Mouse (Mus musculus) liver, postnatal 0 days (tissue): Measurements from ENCODE around the gene Grrp1. TPM values are rescaled to one million over a fixed set of nuclear protein-coding genes. Genes with fewer than 3 reads are reported as not detected.
A peak's percentile ranks its signal among the peaks of the same experiment; 100 is the strongest.
"Not testable (repeated sequence)": the region's sequence is repeated elsewhere in the genome, so short reads cannot be mapped to it uniquely, and the experiment has no call there.

Source experiments
- ATAC-seq: fragments of 200-750 bp; cut with Nextera tagmentation; 2 replicates; pipeline ENCODE4 v1.8.0; 2017; ENCODE audit warnings: mild to moderate bottlenecking, moderate library complexity
- DNase-seq: peaks from one replicate; pipeline ENCODE4 v3.0.0-alpha.2; 2016
- H3K27ac ChIP-seq: fragments of 300-500 bp; sonication (generic); 2 replicates; pipeline ENCODE4 v1.5.1; 2014; ENCODE audit warnings: antibody characterized with exemption, moderate library complexity, mild to moderate bottlenecking, low read depth
- H3K27me3 ChIP-seq: fragments of 300-500 bp; sonication (generic); 2 replicates; pipeline ENCODE4 v1.6.1; 2014; ENCODE audit warnings: low read length, control low read depth, mixed read lengths; ENCODE audit not compliant: insufficient read depth
- H3K36me3 ChIP-seq: fragments of 300-500 bp; sonication (generic); replicated peaks from 2 replicates; pipeline ENCODE4 v1.6.1; 2014; ENCODE audit warnings: mild to moderate bottlenecking, control low read depth, low read length, moderate library complexity, mixed read lengths; ENCODE audit not compliant: insufficient read depth
- H3K4me1 ChIP-seq: fragments of 300-500 bp; sonication (generic); 2 replicates; pipeline ENCODE4 v1.6.1; 2014; ENCODE audit warnings: antibody characterized with exemption, mild to moderate bottlenecking, control low read depth; ENCODE audit not compliant: insufficient read depth
- H3K4me2 ChIP-seq: fragments of 300-500 bp; sonication (generic); 2 replicates; pipeline ENCODE4 v1.6.1; 2014; ENCODE audit warnings: low read depth, mild to moderate bottlenecking, low read length, moderate library complexity, mixed read lengths
- H3K4me3 ChIP-seq: fragments of 300-500 bp; sonication (generic); 2 replicates; pipeline ENCODE4 v1.5.1; 2014; ENCODE audit warnings: low read depth, low read length
- H3K9ac ChIP-seq: fragments of 300-500 bp; sonication (generic); replicated peaks from 2 replicates; pipeline ENCODE4 v1.6.1; 2014; ENCODE audit warnings: mild to moderate bottlenecking, moderate library complexity
- H3K9me3 ChIP-seq: fragments of 300-500 bp; sonication (generic); 2 replicates; pipeline ENCODE4 v1.6.1; 2016; ENCODE audit warnings: mild to moderate bottlenecking, control low read depth, low read length, mixed read lengths
- CTCF ChIP-seq: sonication (generic); IDR thresholded peaks from 2 replicates; pipeline ENCODE4 v1.5.1; 2016; ENCODE audit warnings: antibody characterized with exemption, low read depth
- EP300 ChIP-seq: IDR thresholded peaks from 2 replicates; pipeline ENCODE4 v1.6.1; 2016; ENCODE audit warnings: antibody characterized with exemption, low read depth, mild to moderate bottlenecking
- WGBS: fragments of 180-500 bp; shearing (Covaris S2); extraction: QIAGEN DNeasy Blood & Tissue Kit; methylation state at CpG from one replicate; pipeline ENCODE4 v1.1.7; 2014; ENCODE audit not compliant: insufficient replicate concordance; 5-methylcytosine and 5-hydroxymethylcytosine counted together
- polyA plus RNA-seq: library from polyadenylated mRNA; unstranded; fragments of >200 nt; fragmentation: Nextera tagmentation; extraction: Ambion mirVana; gene quantifications from 2 replicates; pipeline ENCODE4 v1.2.1, GENCODE M21; 2015

The Grrp1 gene
- polyA plus RNA-seq, 1 experiment from 2014 or later, result 1.4 TPM

DNA sequence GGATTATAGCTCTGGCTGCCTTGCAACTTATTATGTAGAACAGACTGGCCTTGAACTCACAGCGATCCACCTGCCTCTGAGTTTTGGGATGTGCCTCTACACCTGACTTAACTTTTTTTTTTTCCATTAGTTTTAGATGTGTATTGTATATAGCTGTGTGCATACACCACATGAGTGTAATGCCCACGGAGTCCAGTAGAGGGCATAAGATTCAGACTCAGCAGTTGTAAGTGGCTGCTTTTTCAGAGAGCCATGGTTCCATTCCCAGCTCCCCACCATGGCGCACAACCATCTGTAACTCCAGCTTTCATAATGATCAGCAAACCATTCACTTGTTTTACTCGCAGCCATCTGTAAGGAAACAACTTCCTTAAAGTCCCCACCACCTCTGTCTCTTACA is 42.6 kb upstream of the Grrp1 start:
- no peak overlapping the region for H3K9ac ChIP-seq
- 81% methylated on average over 4 of the region's 4 CpGs for WGBS
- H3K4me1 ChIP-seq, result no peaks in the 10 kb centered on the region
- peaks cover 10% of the 10 kb centered on the region for H3K27me3 ChIP-seq
- H3K4me3 ChIP-seq, result no peak overlapping the region
- ATAC-seq (no peak), DNase-seq (no peak)
- no peak overlapping the region for H3K4me2 ChIP-seq
- H3K9me3 ChIP-seq, result 0 out of 2 replicates have a peak, but pooled peaks cover 2% of the 10 kb centered on the region
- no peaks in the 10 kb centered on the region for H3K36me3 ChIP-seq
- TF ChIP-seq CTCF, result peak; percentile 39
- TF ChIP-seq EP300, result no peak
- H3K27ac ChIP-seq, result no peak overlapping the region

DNA sequence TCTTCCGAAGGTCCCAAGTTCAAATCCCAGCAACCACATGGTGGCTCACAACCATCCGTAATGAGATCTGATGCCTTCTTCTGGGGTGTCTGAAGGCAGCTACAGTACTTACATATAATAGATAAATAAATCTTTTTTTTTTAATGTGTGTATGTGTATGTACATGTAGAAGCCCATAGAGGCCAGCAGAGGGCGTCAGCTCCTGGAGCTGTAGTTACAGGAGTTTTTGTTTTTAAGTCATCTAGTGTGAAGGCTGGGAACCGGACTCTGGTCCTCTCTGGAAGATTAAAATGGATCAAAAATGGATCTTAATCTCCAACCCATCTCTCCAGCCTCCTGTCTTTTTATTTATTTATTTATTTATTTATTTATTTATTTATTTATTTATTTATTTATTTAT is 42.2 kb upstream of the Grrp1 start:
- not testable (repeated sequence) for DNase-seq, H3K36me3 ChIP-seq, H3K9ac ChIP-seq, ATAC-seq, H3K4me1 ChIP-seq, H3K4me3 ChIP-seq, H3K9me3 ChIP-seq, H3K27ac ChIP-seq, H3K4me2 ChIP-seq
- H3K27me3 ChIP-seq, result peaks cover 10% of the 10 kb centered on the region
- WGBS, result 77% methylated on average over 4 of the region's 4 CpGs

- 41% methylated on average over 9 of the region's 9 CpGs for WGBS
- Histone ChIP-seq H3K4me3 (no peak overlapping the region), H3K9ac (no peak overlapping the region), H3K27ac (no peak overlapping the region), H3K36me3 (no peaks in the 10 kb centered on the region), H3K27me3 (peaks cover 10% of the 10 kb centered on the region), H3K4me1 (peaks cover 2% of the 10 kb centered on the region), H3K9me3 (0 out of 2 replicates have a peak, but pooled peaks cover 2% of the 10 kb centered on the region), H3K4me2 (no peak overlapping the region)
- DNase-seq (no peak), ATAC-seq (no peak)
- TF ChIP-seq EP300, result no peak
- no peak for TF ChIP-seq CTCF
Measured at GRCm38 (mm10) chr4:134293692-134294163, 39.8 kb upstream of the Grrp1 start.

- H3K9me3 ChIP-seq, result 0 out of 2 replicates have a peak, but pooled peaks cover 2% of the 10 kb centered on the region
- TF ChIP-seq EP300 (no peak), CTCF (no peak)
- H3K4me3 ChIP-seq, result no peak overlapping the region
- peaks cover 10% of the 10 kb centered on the region for H3K27me3 ChIP-seq
- no peak overlapping the region for H3K27ac ChIP-seq
- WGBS, result 69% methylated on average over 18 of the region's 18 CpGs
- H3K36me3 ChIP-seq, result no peaks in the 10 kb centered on the region
- no peak overlapping the region for H3K9ac ChIP-seq
- DNase-seq (no peak), ATAC-seq (no peak)
- H3K4me2 ChIP-seq, result no peak overlapping the region
- H3K4me1 ChIP-seq, result peaks cover 7% of the 10 kb centered on the region
Measured at GRCm38 (mm10) chr4:134293061-134293691, 39.3 kb upstream of the Grrp1 start.

GRCm38 (mm10) chr4:134292067-134292466 is 38.2 kb upstream of the Grrp1 start:
- no peak for ATAC-seq
- WGBS, result 18% methylated on average over 7 of the region's 7 CpGs

DNA sequence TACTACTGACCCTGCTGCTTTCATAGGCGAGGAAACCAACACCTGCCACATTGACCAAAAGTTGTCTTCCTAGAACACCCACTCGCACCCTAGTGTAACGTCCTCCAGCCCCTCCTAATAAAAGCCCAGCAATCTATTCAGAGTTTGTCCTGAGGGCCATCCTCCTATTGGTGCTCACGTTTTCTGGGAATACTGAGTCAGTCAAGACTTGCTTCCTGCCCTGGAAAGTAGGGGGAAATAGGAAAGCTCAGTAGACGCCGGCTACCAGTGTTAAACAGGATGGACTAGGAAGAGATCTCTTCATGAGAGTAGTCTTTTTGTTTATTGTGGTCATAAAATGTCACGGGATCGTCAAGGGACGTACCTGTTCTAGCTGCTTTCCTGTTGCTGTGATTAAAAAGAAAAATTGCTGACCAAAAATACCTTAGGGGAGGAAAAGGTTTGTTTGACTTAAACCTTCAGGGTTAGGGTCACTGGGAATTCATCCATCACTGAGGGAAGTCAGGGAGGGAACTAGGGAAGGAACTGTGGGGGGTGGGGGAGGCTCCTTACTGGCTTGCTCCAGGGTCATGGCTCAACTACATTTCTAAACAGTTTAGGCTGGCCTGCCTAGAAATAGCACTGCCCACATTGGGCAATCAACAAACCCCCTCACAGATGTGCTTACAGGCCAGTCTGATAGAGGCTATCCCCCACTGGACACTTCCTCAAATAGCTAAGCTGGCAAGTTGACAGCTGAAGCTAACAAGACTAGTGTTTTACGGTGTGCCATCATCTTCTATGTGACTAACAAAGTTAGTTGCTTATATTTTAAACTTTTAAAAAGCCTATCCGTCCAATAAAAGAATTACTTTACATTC is 34.7 kb upstream of the Grrp1 start:
- no peak for TF ChIP-seq CTCF
- no peak for TF ChIP-seq EP300
- no peak for DNase-seq
- Histone ChIP-seq H3K9me3 (no peaks in the 10 kb centered on the region), H3K36me3 (peaks cover 8% of the 10 kb centered on the region), H3K4me2 (peak overlapping the region; percentile 97), H3K4me1 (peaks cover 25% of the 10 kb centered on the region), H3K27ac (peak overlapping the region; percentile 94), H3K9ac (peak overlapping the region; percentile 79), H3K27me3 (peaks cover 5% of the 10 kb centered on the region; the same call in 1 of the 2 replicates), H3K4me3 (peak overlapping the region; percentile 98)
- ATAC-seq, result no peak
- WGBS, result 33% methylated on average over 11 of the region's 11 CpGs

More at GRCm38 (mm10) chr4:134292067-134292466, 38.2 kb upstream of the Grrp1 start:
- Histone ChIP-seq H3K9ac (no peak overlapping the region), H3K4me1 (peaks cover 9% of the 10 kb centered on the region), H3K27ac (no peak overlapping the region), H3K36me3 (no peaks in the 10 kb centered on the region), H3K4me3 (no peak overlapping the region), H3K27me3 (peaks cover 10% of the 10 kb centered on the region), H3K9me3 (0 out of 2 replicates have a peak, but pooled peaks cover 2% of the 10 kb centered on the region), H3K4me2 (no peak overlapping the region)
- peak; percentile 90 for DNase-seq
- TF ChIP-seq EP300 (no peak), CTCF (peak; percentile 94)
